Mouse (Mus musculus): ENCODE measurements at regions not wholly inside any gene's neighbourhood (a gene's known extent, or its start where the extent isn't known, plus 50 kb on each side); places are given as distances from the start of the nearest gene placed in this dataset.

DNA sequence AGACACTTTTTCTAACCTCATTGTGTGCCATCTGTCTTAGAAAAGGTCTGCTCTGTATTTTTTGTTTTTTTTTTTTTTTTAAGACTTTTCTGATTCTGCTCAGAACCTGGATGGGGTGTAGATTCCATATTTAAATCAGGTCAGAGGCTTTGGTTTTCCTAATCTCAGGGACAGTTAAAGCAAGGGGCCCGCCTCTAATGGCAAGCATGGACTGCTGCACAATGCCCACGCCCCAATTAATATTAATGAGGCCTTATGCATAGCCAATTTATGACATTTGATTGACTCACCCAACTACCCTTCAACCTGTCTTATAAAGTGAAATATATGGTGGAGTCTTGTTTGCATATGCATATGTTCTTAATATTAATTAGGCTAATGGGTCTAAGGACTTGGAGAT, 662.6 kb downstream of the Bcl11a start:
- no peak overlapping the region for H3K4me2 ChIP-seq
- H3K9ac ChIP-seq (replicated peaks): no peak overlapping the region
- 58% methylated on average over 2 of the region's 2 CpGs for WGBS
- H3K27ac ChIP-seq: no peak overlapping the region
- no peak for ATAC-seq (ENCODE audit: insufficient number of reproducible peaks, insufficient read depth, low FRiP score, low TSS enrichment, low read depth)
- 0 out of 2 replicates have a peak, but pooled peaks cover 8% of the 10 kb centered on the region for H3K4me1 ChIP-seq (replicated peaks)
- H3K9me3 ChIP-seq: no peaks in the 10 kb centered on the region
- H3K36me3 ChIP-seq: no peaks in the 10 kb centered on the region
- H3K4me3 ChIP-seq (replicated peaks): no peak overlapping the region
- no peaks in the 10 kb centered on the region for H3K27me3 ChIP-seq

- no peaks in the 10 kb centered on the region for H3K27me3 ChIP-seq
- ATAC-seq (ENCODE audit: insufficient number of reproducible peaks, insufficient read depth, low FRiP score, low TSS enrichment, low read depth): no peak
- no peak overlapping the region for H3K4me3 ChIP-seq (replicated peaks)
- 0 out of 2 replicates have a peak, but pooled peaks cover 8% of the 10 kb centered on the region for H3K4me1 ChIP-seq (replicated peaks)
- no peak overlapping the region for H3K9ac ChIP-seq (replicated peaks)
- no peaks in the 10 kb centered on the region for H3K9me3 ChIP-seq
- H3K36me3 ChIP-seq: no peaks in the 10 kb centered on the region
- no peak overlapping the region for H3K27ac ChIP-seq
- H3K4me2 ChIP-seq: no peak overlapping the region
- 80% methylated on average over 8 of the region's 8 CpGs for WGBS
Measured at GRCm38 (mm10) chr11:24742561-24742960, 664.7 kb downstream of the Bcl11a start.

DNA sequence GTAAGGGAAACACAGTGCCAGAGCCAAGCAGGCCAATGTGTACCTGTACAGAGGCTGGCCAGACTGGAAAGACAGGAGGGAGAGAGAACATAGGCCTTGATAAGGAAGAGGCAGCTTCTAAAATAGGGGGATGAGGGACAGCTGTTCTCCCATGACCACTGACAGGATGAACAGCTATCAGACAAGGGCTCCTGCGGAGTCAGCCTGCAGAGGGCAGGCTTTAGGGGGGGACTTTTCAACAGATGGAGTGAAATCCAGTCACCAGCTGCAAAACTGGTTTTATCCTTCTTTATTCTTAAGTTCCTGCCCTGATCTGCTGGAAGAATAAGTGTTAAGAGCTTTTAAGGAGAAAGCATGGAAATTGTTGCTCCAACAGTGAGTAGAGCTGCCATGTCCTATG, 665.6 kb downstream of the Bcl11a start:
- ATAC-seq (ENCODE audit: insufficient number of reproducible peaks, insufficient read depth, low FRiP score, low TSS enrichment, low read depth): no peak
- H3K36me3 ChIP-seq: no peaks in the 10 kb centered on the region
- 36% methylated on average over 1 of the region's 1 CpGs for WGBS
- no peak overlapping the region for H3K4me2 ChIP-seq
- 0 out of 2 replicates have a peak, but pooled peaks cover 6% of the 10 kb centered on the region for H3K27me3 ChIP-seq
- H3K27ac ChIP-seq: no peak overlapping the region
- H3K9me3 ChIP-seq: no peaks in the 10 kb centered on the region
- H3K4me3 ChIP-seq (replicated peaks): no peak overlapping the region
- 0 out of 2 replicates have a peak, but pooled peaks cover 7% of the 10 kb centered on the region for H3K4me1 ChIP-seq (replicated peaks)
- no peak overlapping the region for H3K9ac ChIP-seq (replicated peaks)

DNA sequence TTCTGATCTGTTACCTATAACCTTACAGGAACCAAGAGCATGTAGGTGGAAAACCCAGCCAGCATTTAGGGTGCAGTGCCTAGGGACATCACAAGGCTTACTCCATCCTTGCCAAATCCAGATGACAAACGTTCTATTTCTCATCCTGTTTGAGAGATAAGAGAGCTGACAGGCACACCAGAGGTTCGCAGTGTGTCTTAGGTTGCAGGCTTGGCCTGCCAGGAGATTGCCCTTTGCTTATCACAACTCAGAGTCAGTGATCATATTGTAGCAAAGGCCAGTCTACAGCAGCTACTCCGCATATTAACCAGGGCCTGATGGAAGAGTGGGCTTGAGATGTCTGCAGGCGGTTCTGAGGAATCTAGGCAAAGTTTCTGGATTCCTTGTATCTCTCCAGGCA, 668.0 kb downstream of the Bcl11a start:
- Histone ChIP-seq H3K27me3 (0 out of 2 replicates have a peak, but pooled peaks cover 6% of the 10 kb centered on the region), H3K4me1 (replicated peaks) (peaks cover 20% of the 10 kb centered on the region), H3K9ac (replicated peaks) (no peak overlapping the region), H3K27ac (no peak overlapping the region), H3K9me3 (no peaks in the 10 kb centered on the region), H3K4me2 (no peak overlapping the region), H3K36me3 (no peaks in the 10 kb centered on the region), H3K4me3 (replicated peaks) (no peak overlapping the region)
- WGBS: 82% methylated on average over 4 of the region's 4 CpGs
- ATAC-seq (ENCODE audit: insufficient number of reproducible peaks, insufficient read depth, low FRiP score, low TSS enrichment, low read depth): no peak

DNA sequence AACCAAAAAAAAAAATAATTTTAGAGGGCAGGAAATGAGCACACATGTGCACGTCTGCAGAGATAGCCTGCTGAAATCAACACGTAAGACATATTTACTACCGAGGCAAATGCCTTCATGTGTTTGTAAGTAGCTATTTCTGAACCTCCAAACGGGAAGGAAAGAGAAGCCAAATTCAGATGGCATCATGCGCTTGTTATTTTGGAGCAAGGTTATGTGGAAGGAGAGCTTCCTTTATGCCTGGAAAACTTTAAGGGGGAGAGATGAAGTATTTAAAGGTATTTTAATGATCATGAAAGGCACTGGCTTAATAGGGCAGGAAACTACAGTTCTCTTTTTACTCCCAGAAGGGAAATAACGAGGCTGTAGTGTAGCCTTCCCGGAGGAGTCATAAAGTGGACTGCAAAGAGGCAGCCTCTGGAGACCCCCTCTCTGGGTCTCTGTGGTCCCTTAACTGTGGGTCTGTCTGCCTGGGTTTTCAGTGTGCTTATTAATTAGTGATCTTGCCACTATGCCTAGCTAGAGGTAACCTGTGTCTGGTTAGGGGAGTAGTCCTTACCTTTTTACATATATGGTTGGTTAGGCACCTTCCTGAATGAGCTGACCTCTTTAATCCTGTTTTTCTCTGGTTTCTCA, 672.4 kb downstream of the Bcl11a start:
- peak overlapping the region; percentile 33 for H3K4me2 ChIP-seq
- H3K27me3 ChIP-seq: 0 out of 2 replicates have a peak, but pooled peaks cover 6% of the 10 kb centered on the region
- peak; percentile 82 for ATAC-seq (ENCODE audit: insufficient number of reproducible peaks, insufficient read depth, low FRiP score, low TSS enrichment, low read depth)
- H3K9me3 ChIP-seq: no peaks in the 10 kb centered on the region
- H3K4me3 ChIP-seq (replicated peaks): no peak overlapping the region
- no peak overlapping the region for H3K9ac ChIP-seq (replicated peaks)
- H3K36me3 ChIP-seq: no peaks in the 10 kb centered on the region
- peaks cover 19% of the 10 kb centered on the region for H3K4me1 ChIP-seq (replicated peaks)
- peak overlapping the region; percentile 36 for H3K27ac ChIP-seq
- 6% methylated on average over 7 of the region's 7 CpGs for WGBS

GRCm38 (mm10) chr11:24758130-24758529, 680.3 kb downstream of the Bcl11a start:
- H3K27ac ChIP-seq: no peak overlapping the region
- ATAC-seq (ENCODE audit: insufficient number of reproducible peaks, insufficient read depth, low FRiP score, low TSS enrichment, low read depth): no peak
- no peak overlapping the region for H3K4me3 ChIP-seq (replicated peaks)

DNA sequence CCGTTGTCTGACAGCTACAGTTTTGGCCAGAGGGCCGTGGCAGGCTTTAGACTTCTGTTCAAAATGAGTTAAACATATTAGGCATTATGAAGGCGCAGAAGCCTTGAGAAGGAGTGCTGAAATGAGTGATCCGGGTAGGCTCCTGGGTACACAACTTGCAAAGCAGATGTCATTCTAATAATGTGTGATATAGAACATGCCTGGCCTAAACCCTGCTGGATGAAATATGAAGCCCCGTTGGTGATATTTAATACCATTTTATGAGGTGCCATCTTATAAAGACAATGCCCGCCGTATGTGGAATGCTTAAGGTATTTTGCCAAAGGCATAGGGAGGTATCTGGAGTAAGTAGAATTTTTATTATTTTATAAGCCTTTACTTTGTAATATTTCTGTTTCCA, 705.6 kb downstream of the Bcl11a start:
- H3K4me1 ChIP-seq (replicated peaks): peaks cover 16% of the 10 kb centered on the region; the same call in 1 of the 2 replicates
- H3K36me3 ChIP-seq: no peaks in the 10 kb centered on the region
- no peak overlapping the region for H3K4me3 ChIP-seq (replicated peaks)
- H3K9me3 ChIP-seq: peaks cover 7% of the 10 kb centered on the region; the same call in 1 of the 2 replicates
- H3K27ac ChIP-seq: no peak overlapping the region
- no peak overlapping the region for H3K9ac ChIP-seq (replicated peaks)
- 34% methylated on average over 7 of the region's 7 CpGs for WGBS
- H3K27me3 ChIP-seq: no peaks in the 10 kb centered on the region
- H3K4me2 ChIP-seq: no peak overlapping the region
- ATAC-seq (ENCODE audit: insufficient number of reproducible peaks, insufficient read depth, low FRiP score, low TSS enrichment, low read depth): no peak

More at GRCm38 (mm10) chr11:24758130-24758529, 680.3 kb downstream of the Bcl11a start:
- Histone ChIP-seq H3K9ac (replicated peaks) (no peak overlapping the region), H3K27me3 (no peaks in the 10 kb centered on the region; the same call in 1 of the 2 replicates), H3K9me3 (no peaks in the 10 kb centered on the region), H3K4me2 (no peak overlapping the region), H3K36me3 (no peaks in the 10 kb centered on the region), H3K4me1 (replicated peaks) (no peaks in the 10 kb centered on the region)

DNA sequence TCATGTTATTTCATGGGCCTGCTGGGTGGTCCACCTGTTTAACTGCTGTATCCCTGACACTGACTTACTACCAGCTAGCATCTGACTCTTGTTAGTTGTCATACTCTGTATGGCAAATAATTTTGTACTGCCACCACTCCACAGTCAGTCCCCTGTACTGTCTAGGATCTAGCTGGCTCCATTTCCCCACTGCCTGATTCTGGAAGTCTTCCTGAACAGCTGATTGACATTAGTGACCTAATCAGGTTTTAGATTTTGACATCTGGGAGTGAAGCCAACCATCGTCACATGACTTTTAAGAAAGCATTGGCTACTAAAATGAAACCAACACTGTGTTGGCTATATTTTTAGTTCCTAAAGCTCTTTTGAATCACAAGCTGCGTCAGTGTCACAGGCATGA, 711.3 kb downstream of the Bcl11a start:
- Histone ChIP-seq H3K36me3 (no peaks in the 10 kb centered on the region), H3K27me3 (no peaks in the 10 kb centered on the region), H3K9ac (replicated peaks) (no peak overlapping the region), H3K4me3 (replicated peaks) (no peak overlapping the region), H3K9me3 (peaks cover 7% of the 10 kb centered on the region; the same call in 1 of the 2 replicates), H3K27ac (no peak overlapping the region), H3K4me1 (replicated peaks) (peaks cover 4% of the 10 kb centered on the region; the same call in 1 of the 2 replicates), H3K4me2 (no peak overlapping the region)
- 65% methylated on average over 2 of the region's 2 CpGs for WGBS
- ATAC-seq (ENCODE audit: insufficient number of reproducible peaks, insufficient read depth, low FRiP score, low TSS enrichment, low read depth): no peak

DNA sequence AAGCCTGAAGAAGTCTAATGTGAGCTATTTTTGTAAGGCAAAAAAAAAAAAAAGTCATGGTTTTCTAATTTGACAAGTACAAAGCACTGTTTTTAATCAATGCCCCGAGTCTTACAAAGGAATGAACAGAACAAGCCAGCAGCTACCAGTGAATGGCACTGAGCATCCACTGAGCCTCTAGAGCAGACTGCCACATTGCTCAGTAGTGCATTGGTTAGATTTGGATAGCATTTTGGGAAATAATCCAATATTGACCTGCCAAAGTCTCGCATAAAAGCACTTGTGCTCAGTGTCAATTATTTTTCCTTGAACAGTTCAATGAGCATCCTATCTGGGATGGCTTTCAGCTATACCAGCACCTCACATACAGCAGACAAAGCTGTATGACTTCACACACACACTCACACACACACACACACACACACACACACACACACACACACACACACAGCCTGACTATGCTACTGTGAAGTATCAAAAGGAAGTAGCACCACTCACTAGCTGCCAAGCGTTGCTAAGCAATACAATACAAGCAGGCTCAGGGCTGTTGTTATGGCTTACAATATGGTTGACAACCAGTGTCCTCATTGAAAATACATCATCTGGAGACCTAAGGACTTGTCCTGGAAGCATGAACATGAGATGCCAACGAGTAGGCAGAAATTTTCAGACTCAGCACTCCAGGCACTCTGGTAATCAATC, 717.8 kb downstream of the Bcl11a start:
- Histone ChIP-seq H3K36me3 (no peaks in the 10 kb centered on the region), H3K9ac (replicated peaks) (no peak overlapping the region), H3K4me2 (no peak overlapping the region), H3K4me3 (replicated peaks) (no peak overlapping the region), H3K9me3 (no peaks in the 10 kb centered on the region), H3K4me1 (replicated peaks) (0 out of 2 replicates have a peak, but pooled peaks cover 5% of the 10 kb centered on the region), H3K27me3 (no peaks in the 10 kb centered on the region), H3K27ac (no peak overlapping the region)
- whole genome bisulfite sequencing: 77% methylated on average over 4 of the region's 4 CpGs
- no peak for ATAC-seq (ENCODE audit: insufficient number of reproducible peaks, insufficient read depth, low FRiP score, low TSS enrichment, low read depth)

DNA sequence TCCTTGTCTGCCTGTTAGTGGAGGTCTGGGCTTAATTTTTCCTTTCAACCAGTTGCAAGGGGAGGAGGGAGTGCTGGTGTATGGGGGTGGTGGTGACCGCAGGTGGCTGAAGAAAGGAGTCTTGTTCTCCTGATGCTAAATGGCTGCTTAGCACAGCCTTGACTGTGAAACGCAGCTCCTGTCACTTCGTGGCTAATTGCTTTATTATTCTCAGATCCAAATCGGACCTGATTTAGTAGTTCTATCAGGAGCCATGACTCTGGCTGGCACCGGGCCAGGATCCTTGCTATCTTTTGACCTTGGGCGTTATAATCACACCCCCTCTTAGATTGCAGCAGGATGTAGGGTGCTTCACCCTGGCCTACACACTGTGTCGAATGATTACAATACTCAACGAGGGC, 726.8 kb downstream of the Bcl11a start:
- no peaks in the 10 kb centered on the region for H3K27me3 ChIP-seq
- peak overlapping the region; percentile 36; the same call in 1 of the 2 replicates for H3K27ac ChIP-seq
- ATAC-seq (ENCODE audit: insufficient number of reproducible peaks, insufficient read depth, low FRiP score, low TSS enrichment, low read depth): peak; percentile 47; the same call in 1 of the 2 replicates
- no peaks in the 10 kb centered on the region for H3K36me3 ChIP-seq
- H3K4me3 ChIP-seq (replicated peaks): no peak overlapping the region
- 37% methylated on average over 8 of the region's 8 CpGs for WGBS
- H3K9me3 ChIP-seq: no peaks in the 10 kb centered on the region
- peaks cover 17% of the 10 kb centered on the region for H3K4me1 ChIP-seq (replicated peaks)
- no peak overlapping the region for H3K4me2 ChIP-seq
- no peak overlapping the region for H3K9ac ChIP-seq (replicated peaks)

DNA sequence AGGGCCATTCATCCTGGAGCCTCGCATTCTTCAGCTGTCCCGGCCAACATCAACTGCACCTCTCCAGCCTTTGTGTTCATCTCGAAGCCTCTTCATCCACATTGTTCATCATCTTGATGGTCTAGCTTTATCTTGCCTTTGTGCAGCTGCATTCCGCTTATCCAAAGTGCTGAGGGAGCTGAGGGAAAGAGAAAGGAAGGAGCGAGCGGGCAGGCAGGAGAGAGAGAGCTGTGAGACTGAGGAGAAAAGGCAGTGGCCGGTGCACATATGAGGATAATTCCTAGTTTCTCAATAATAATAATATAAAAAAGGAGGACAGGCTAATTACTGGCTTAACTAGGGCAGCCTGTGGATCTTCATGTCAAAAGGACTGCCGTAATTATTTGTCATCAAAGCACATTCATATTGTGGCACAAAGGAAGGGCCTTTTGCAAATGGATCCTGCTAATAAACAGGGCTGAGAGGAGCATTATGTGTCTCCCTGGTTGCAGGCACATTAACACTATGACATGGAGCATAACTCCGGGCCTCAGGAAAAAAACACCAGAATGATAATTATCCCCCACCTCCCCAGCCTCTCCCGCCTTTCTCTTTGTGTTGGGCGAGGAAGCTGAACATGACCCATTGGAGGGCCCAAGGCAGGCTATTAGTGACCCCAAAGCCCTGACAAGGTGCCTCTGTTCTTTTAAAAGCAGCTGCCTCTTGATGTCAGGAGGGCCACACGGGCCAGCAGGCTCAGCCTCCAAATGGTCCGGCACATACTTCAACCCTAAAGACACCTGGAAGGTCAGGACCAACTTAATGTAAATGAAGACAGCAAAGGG, 751.9 kb downstream of the Bcl11a start:
- H3K27ac ChIP-seq: no peak overlapping the region

More for the DNA sequence above, 751.9 kb downstream of the Bcl11a start:
- Histone ChIP-seq H3K9ac (replicated peaks) (no peak overlapping the region), H3K4me3 (replicated peaks) (no peak overlapping the region), H3K36me3 (no peaks in the 10 kb centered on the region), H3K27me3 (no peaks in the 10 kb centered on the region), H3K4me2 (no peak overlapping the region), H3K4me1 (replicated peaks) (no peaks in the 10 kb centered on the region; the same call in 1 of the 2 replicates), H3K9me3 (no peaks in the 10 kb centered on the region)
- WGBS: 59% methylated on average over 13 of the region's 13 CpGs
- ATAC-seq (ENCODE audit: insufficient number of reproducible peaks, insufficient read depth, low FRiP score, low TSS enrichment, low read depth): no peak
